Mouse (Mus musculus) stomach, embryonic 14.5 days (tissue): ENCODE measurements around the gene Mul1. TPM values are rescaled to one million over a fixed set of nuclear protein-coding genes. Genes with fewer than 3 reads are reported as not detected.

Source experiments
- ATAC-seq: fragments of 200-750 bp; cut with Nextera tagmentation; 2 replicates; pipeline ENCODE4 v1.8.0; 2017; ENCODE audit warnings: low read depth, moderate TSS enrichment; ENCODE audit not compliant: insufficient number of reproducible peaks, insufficient read depth, low FRiP score
- H3K27ac ChIP-seq: fragments of 300-500 bp; sonication (generic); 2 replicates; pipeline ENCODE4 v1.5.1; 2014; ENCODE audit warnings: mild to moderate bottlenecking, low read length, moderate library complexity, mixed read lengths
- H3K27me3 ChIP-seq: fragments of 300-500 bp; sonication (generic); 2 replicates; pipeline ENCODE4 v1.6.1; 2014; ENCODE audit warnings: low read length, control low read depth, mixed read lengths; ENCODE audit not compliant: control insufficient read depth, insufficient read depth
- H3K36me3 ChIP-seq: fragments of 300-500 bp; sonication (generic); 2 replicates; pipeline ENCODE4 v1.6.1; 2014; ENCODE audit warnings: mild to moderate bottlenecking, control low read depth, low read length, moderate library complexity, mixed read lengths; ENCODE audit not compliant: control insufficient read depth, insufficient read depth
- H3K4me1 ChIP-seq: fragments of 300-500 bp; sonication (generic); 2 replicates; pipeline ENCODE4 v1.6.1; 2014; ENCODE audit warnings: low read length, control low read depth, mixed read lengths; ENCODE audit not compliant: control insufficient read depth, insufficient read depth
- H3K4me2 ChIP-seq: fragments of 300-500 bp; sonication (generic); replicated peaks from 2 replicates; pipeline ENCODE4 v1.6.1; 2014; ENCODE audit warnings: low read depth, low read length, control low read depth
- H3K4me3 ChIP-seq: fragments of 300-500 bp; sonication (generic); 2 replicates; pipeline ENCODE4 v1.5.1; 2014; ENCODE audit warnings: low read depth, low read length, control low read depth
- H3K9ac ChIP-seq: fragments of 300-500 bp; sonication (generic); replicated peaks from 2 replicates; pipeline ENCODE4 v1.6.1; 2014; ENCODE audit warnings: low read depth, mild to moderate bottlenecking, control low read depth, low read length, moderate library complexity, mixed read lengths
- H3K9me3 ChIP-seq: fragments of 300-500 bp; sonication (generic); 2 replicates; pipeline ENCODE4 v1.6.1; 2016; ENCODE audit warnings: low read depth, low read length, control low read depth; ENCODE audit not compliant: control insufficient read depth
- WGBS: fragments of 180-500 bp; shearing (Covaris S2); extraction: QIAGEN DNeasy Blood & Tissue Kit; methylation state at CpG from one replicate; pipeline ENCODE4 v1.1.7; 2014; 5-methylcytosine and 5-hydroxymethylcytosine counted together
- polyA plus RNA-seq: library from polyadenylated mRNA; unstranded; fragments of >200 nt; fragmentation: Nextera tagmentation; extraction: Ambion mirVana; gene quantifications from 2 replicates; pipeline ENCODE4 v1.2.1, GENCODE M21; 2014

Gene Mul1
- polyA plus RNA-seq, 1 experiment from 2014 or later = 17.6 TPM

DNA sequence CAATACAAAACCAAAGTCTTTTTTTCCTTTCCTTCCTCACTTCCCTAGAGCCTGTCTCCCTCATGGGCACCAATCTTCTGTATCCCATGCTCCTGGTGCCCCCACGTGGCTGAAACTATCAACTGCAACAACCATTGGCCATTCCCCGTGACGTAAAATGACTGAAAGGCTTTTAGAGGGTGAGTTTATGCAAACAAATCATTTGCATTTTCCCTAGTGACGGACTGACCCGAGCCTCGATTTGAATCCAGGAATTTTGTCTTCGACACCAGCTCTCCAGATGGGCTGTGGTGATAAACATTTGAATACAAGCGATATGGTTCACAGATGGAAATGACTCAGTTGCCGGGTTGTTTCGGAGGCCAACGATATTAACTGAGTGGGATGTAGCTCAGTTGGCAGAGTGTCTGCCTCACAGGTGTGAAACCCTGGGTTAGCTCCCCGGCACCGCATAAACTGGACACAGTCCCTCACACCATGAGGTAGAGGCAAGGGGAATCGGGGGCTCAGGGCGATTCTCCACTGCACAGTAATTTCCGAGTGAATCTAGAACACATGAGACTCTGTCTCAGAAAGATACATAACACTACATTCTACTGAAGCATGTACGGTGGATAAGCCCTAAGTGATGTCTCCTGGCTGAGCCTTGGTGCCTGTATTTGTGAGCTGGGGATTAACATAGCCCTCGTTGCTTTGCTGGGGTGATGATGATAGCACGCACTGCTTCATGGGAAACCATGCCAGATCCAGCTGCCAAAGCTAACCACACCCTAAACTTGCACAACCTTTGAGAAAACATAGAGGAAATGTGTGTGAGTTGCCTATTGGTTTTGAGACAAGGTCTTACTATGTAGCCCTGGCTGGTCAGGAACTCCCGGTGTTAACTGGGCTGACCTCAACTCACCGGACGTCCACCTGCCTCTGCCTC lies 7.4 kb upstream of the Mul1 start:
- no peak for ATAC-seq
- WGBS = 37% methylated on average over 22 of the region's 22 CpGs

DNA sequence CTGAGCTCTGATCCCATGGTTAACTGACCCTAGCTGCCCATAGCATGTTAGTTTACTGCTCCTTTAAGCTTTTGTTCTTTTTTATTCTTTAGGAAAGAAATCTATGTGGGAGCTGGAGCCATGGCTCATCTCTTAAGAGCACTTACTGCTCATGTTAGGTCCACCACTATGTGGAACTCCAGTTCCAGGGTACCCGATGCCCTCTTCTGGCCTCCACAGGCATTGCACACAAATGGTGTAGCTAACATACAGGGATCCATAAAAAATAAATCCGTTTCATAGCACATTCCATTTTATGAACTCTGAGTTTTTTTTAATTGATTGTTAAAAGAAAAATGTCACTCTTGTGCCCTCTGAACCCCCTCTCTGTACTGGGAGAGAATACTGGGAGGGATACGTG lies 4.7 kb upstream of the Mul1 start:
- H3K9ac ChIP-seq = no peak overlapping the region

More for the DNA sequence above, 7.4 kb upstream of the Mul1 start:
- Histone ChIP-seq H3K9ac (no peak overlapping the region), H3K9me3 (no peaks in the 10 kb centered on the region), H3K36me3 (no peaks in the 10 kb centered on the region), H3K4me3 (no peak overlapping the region), H3K4me2 (no peak overlapping the region; the same call in 1 of the 2 replicates), H3K27ac (no peak overlapping the region), H3K4me1 (no peaks in the 10 kb centered on the region), H3K27me3 (no peaks in the 10 kb centered on the region)

DNA sequence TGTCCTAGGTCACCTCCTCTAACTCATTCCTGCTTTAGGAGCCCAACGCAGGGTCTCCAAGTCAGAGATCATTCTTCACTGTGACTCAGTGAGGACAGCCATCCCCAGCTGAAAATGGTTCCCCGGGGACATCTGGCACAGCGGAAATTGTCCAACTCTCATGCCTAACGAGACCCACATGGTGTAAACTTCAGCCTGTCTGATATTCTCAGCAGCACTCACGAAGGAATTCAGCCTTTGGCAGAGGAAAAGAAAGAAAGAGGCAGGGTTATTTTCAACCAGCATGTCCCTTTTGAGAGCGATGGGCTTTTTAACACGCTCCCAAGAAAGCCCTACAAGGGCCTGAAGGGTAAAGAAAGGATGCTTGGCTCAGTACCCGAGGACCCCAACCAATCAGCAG lies 3.1 kb upstream of the Mul1 start:
- Histone ChIP-seq H3K4me2 (no peak overlapping the region), H3K27ac (no peak overlapping the region), H3K4me3 (no peak overlapping the region), H3K4me1 (peaks cover 9% of the 10 kb centered on the region), H3K27me3 (no peaks in the 10 kb centered on the region), H3K36me3 (no peaks in the 10 kb centered on the region), H3K9ac (no peak overlapping the region), H3K9me3 (no peaks in the 10 kb centered on the region)
- ATAC-seq = no peak
- 55% methylated on average over 8 of the region's 8 CpGs for WGBS

More for the DNA sequence above, 4.7 kb upstream of the Mul1 start:
- H3K27me3 ChIP-seq = no peaks in the 10 kb centered on the region
- no peaks in the 10 kb centered on the region for H3K36me3 ChIP-seq
- H3K9me3 ChIP-seq = no peaks in the 10 kb centered on the region
- ATAC-seq = no peak
- 34% methylated on average over 3 of the region's 3 CpGs for WGBS
- no peak overlapping the region for H3K4me3 ChIP-seq
- no peaks in the 10 kb centered on the region for H3K4me1 ChIP-seq
- no peak overlapping the region for H3K4me2 ChIP-seq
- no peak overlapping the region for H3K27ac ChIP-seq

DNA sequence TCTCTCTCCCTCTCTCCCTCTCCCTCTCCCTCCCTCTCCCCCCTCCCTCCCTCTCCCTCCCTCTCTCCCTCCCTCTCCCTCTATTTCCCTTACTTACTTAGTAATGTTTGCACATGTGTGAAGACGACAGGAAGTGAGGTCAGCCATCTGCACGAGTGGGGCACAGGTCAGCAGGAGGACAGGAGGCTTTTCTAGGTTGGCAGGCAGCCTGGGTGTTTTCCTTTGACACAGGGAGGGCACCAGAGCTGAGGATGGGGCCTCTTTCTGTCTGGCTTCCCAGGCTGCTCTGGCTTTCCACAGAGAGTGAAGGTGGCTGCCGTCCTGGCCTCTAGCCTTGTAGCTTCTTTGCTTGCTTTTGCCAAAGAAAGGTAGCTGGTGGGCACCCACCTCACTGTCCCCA lies 5.6 kb downstream of the Mul1 start:
- no peak overlapping the region for H3K27ac ChIP-seq
- no peak overlapping the region for H3K9ac ChIP-seq
- H3K4me1 ChIP-seq = peaks cover 9% of the 10 kb centered on the region
- WGBS = 40% methylated on average over 3 of the region's 3 CpGs
- no peak overlapping the region for H3K4me2 ChIP-seq
- no peak overlapping the region for H3K4me3 ChIP-seq
- H3K36me3 ChIP-seq = peaks cover 41% of the 10 kb centered on the region
- ATAC-seq = no peak
- no peaks in the 10 kb centered on the region for H3K9me3 ChIP-seq
- H3K27me3 ChIP-seq = no peaks in the 10 kb centered on the region

DNA sequence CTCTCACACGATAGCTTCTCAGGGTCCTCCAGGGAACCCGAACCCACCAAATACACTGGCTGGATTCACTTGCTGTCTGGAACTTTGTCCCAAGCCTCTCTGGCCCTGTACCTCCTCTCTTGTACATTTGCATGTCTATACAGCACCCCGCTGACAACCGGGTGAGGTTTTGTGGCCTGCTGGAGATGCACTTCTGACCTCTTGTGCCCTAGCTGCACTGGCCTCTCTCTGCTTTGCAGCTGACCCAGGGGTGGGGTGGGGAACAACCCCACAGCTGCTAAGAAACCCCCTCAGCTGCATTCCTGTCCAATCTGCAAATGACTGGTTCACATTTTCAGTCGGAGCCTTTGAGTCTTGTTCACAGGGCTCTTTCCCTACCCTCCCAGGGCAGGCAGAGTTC lies 10.5 kb downstream of the Mul1 start:
- Histone ChIP-seq H3K4me1 (no peaks in the 10 kb centered on the region), H3K27me3 (no peaks in the 10 kb centered on the region), H3K9ac (no peak overlapping the region), H3K9me3 (no peaks in the 10 kb centered on the region), H3K4me2 (no peak overlapping the region), H3K27ac (no peak overlapping the region), H3K4me3 (no peak overlapping the region), H3K36me3 (peaks cover 10% of the 10 kb centered on the region)
- ATAC-seq = no peak
- WGBS = 27% methylated on average over 5 of the region's 5 CpGs

DNA sequence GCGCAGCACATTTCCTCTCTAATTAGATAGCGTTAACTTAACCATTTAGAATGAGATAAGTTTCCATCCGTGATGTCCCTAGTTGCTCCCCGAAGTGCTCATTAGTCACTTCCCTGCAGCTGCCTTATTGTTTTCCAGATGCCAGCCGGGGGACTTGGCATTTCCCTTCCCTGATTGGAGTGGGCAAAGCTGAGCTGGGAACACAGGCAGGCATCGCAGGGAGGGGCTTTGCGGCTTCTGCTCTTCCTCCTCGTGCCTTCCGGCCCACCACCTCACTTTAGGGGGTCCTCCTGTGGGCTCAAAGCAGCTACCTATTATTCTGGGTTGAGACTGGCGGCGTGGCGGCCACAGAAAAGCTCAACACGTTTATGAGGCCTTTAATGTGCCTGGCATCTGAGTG lies 12.5 kb downstream of the Mul1 start:
- H3K9me3 ChIP-seq = no peaks in the 10 kb centered on the region
- WGBS = 27% methylated on average over 13 of the region's 13 CpGs
- no peak overlapping the region for H3K4me3 ChIP-seq
- H3K4me2 ChIP-seq = no peak overlapping the region
- no peaks in the 10 kb centered on the region for H3K27me3 ChIP-seq
- no peaks in the 10 kb centered on the region for H3K36me3 ChIP-seq
- H3K27ac ChIP-seq = no peak overlapping the region
- H3K4me1 ChIP-seq = no peaks in the 10 kb centered on the region
- no peak for ATAC-seq
- H3K9ac ChIP-seq = no peak overlapping the region

DNA sequence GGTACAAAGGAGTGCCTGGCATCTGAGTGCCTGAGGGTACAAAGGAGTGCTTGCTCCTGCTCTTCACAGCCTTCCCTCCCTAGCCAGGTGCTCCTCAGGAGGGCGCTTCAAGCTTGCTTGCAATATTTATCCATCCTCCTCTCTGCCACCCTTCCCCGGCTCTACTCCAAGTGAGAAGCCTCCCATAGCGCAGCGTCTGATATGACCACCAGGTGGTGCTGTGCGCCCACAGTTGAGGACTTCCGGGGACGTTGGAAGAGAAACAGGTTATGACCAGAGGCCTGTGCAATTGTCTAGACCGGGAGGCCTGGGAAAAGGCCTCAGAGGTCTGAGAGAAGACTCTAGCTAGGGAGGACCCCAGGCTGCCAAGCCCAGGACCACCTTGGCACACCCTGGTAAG lies 12.9 kb downstream of the Mul1 start:
- no peaks in the 10 kb centered on the region for H3K4me1 ChIP-seq
- no peaks in the 10 kb centered on the region for H3K36me3 ChIP-seq
- under 1% methylated on average over 8 of the region's 8 CpGs for WGBS
- no peaks in the 10 kb centered on the region for H3K27me3 ChIP-seq
- ATAC-seq = peak; percentile 88
- no peak overlapping the region for H3K27ac ChIP-seq
- no peak overlapping the region for H3K4me3 ChIP-seq
- H3K4me2 ChIP-seq = no peak overlapping the region
- H3K9me3 ChIP-seq = no peaks in the 10 kb centered on the region
- no peak overlapping the region for H3K9ac ChIP-seq

DNA sequence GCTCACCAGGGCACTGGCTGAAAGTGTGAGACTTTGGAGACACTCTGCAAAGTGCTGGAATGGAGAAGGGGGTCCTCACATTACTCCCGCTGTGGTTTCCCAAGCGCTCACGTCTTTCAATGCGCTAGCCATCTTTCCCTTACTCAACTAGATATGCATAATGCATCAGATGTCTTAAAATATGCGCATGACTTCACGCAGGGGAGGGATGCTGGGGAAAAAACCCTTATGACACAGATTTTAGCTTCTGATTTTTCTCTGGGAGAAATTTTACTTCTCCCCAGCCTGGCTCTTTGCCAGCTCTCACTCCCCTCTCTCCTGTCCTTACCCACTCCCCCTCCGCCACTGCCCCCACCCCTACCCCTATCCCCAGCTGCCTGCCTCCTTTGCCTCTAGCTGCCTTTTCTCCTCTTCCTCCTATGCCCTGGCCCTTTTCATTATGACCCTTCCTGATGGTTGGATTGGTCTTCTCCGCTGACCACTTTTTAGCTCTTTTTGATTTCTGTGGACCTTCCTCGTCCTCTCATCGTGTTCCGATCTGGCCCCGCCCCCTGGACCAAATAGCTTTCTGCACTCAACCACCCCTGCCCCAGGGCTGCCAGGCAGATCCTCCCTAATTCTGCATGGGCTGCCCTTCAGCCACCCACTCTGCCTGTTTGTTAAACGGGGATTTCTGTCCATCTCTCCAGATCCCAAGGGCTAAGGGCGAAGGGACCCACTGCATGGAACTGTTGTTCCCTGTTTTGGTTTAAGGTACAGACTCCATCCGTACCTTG lies 13.5 kb downstream of the Mul1 start:
- Histone ChIP-seq H3K4me1 (no peaks in the 10 kb centered on the region), H3K36me3 (no peaks in the 10 kb centered on the region), H3K27me3 (no peaks in the 10 kb centered on the region), H3K4me2 (no peak overlapping the region), H3K9me3 (no peaks in the 10 kb centered on the region), H3K27ac (no peak overlapping the region), H3K9ac (no peak overlapping the region), H3K4me3 (no peak overlapping the region)
- no peak for ATAC-seq
- 50% methylated on average over 15 of the region's 15 CpGs for WGBS
